Mouse (Mus musculus) cerebellum, adult 8-10 months (tissue): ENCODE data around the gene Trpm4.

Experiments used
- DNase-seq: peaks from one replicate; pipeline ENCODE4 v3.0.0; 2022

The Trpm4 gene

GRCm38 (mm10) chr7:45346905-45347304 lies 13.3 kb upstream of the Trpm4 start:
- DNase-seq = no peak

- no peak for DNase-seq
Observed at GRCm38 (mm10) chr7:45343543-45343942, 10.0 kb upstream of the Trpm4 start.

GRCm38 (mm10) chr7:45342081-45342480 lies 8.5 kb upstream of the Trpm4 start:
- DNase-seq = no peak

GRCm38 (mm10) chr7:45341303-45341702 lies 7.7 kb upstream of the Trpm4 start:
- DNase-seq = peak; percentile 61

- DNase-seq = no peak
Observed at GRCm38 (mm10) chr7:45340669-45341068, 7.1 kb upstream of the Trpm4 start.

GRCm38 (mm10) chr7:45340066-45340442 lies 6.5 kb upstream of the Trpm4 start:
- no peak for DNase-seq

- DNase-seq = peak; percentile 72
Observed at GRCm38 (mm10) chr7:45339410-45340065, 6.0 kb upstream of the Trpm4 start.

- peak; percentile 40 for DNase-seq
Observed at GRCm38 (mm10) chr7:45338161-45338911, 4.8 kb upstream of the Trpm4 start.

- no peak for DNase-seq
Observed at GRCm38 (mm10) chr7:45337469-45337868, 3.9 kb upstream of the Trpm4 start.

- no peak for DNase-seq
Observed at GRCm38 (mm10) chr7:45336319-45336718, 2.7 kb upstream of the Trpm4 start.

- DNase-seq = no peak
Observed at GRCm38 (mm10) chr7:45335056-45335455, 1.5 kb upstream of the Trpm4 start, which contains the start of gene Hrc. Hrc (plus strand) TSS chr7:45335290.

- DNase-seq = no peak
Observed at GRCm38 (mm10) chr7:45334605-45335004, 1.0 kb upstream of the Trpm4 start.

GRCm38 (mm10) chr7:45332685-45333425 lies 725 bp downstream of the Trpm4 start:
- DNase-seq = peak; percentile 39

- DNase-seq = no peak
Observed at GRCm38 (mm10) chr7:45331502-45331901, 2.1 kb downstream of the Trpm4 start.

GRCm38 (mm10) chr7:45328841-45329475 lies 4.6 kb downstream of the Trpm4 start:
- no peak for DNase-seq

GRCm38 (mm10) chr7:45325800-45326199 lies 7.8 kb downstream of the Trpm4 start:
- DNase-seq = no peak

- no peak for DNase-seq
Observed at GRCm38 (mm10) chr7:45323069-45323468, 10.5 kb downstream of the Trpm4 start.

- DNase-seq = no peak
Observed at GRCm38 (mm10) chr7:45322245-45322644, 11.3 kb downstream of the Trpm4 start.

GRCm38 (mm10) chr7:45316536-45316935 lies 17.0 kb downstream of the Trpm4 start:
- DNase-seq = no peak

GRCm38 (mm10) chr7:45315182-45315701 lies 18.3 kb downstream of the Trpm4 start:
- DNase-seq = no peak

- DNase-seq = no peak
Observed at GRCm38 (mm10) chr7:45313495-45313894, 20.1 kb downstream of the Trpm4 start.

GRCm38 (mm10) chr7:45312686-45313453 lies 20.7 kb downstream of the Trpm4 start:
- no peak for DNase-seq
